ENCODE assay signal across 8 mouse cellular contexts in genomic region chr7:110164103-110164681, GRCm38 (mm10). TPM values are rescaled to one million over a fixed set of nuclear protein-coding genes. Genes with fewer than 3 reads are reported as not detected.
DNase-seq lines count a peak whose midpoint lies in the region; ATAC-seq lines count a peak whose summit lies in the region.

No protein-coding gene starts in this region.

- intact Hi-C loops in gastrocnemius, postnatal 14 days (cut with DNase I; ENCODE audit: low total_unique reads), result no loop called here
- intact Hi-C loops in left cerebral cortex, postnatal 10 days (cut with DNase I), result loop anchor here (2.0 to 10.0 kb wide), 4 partner anchors 58 to 461 kb away; partner anchors contain the start of genes Adm and Swap70

- peak; percentile 68 for ATAC-seq in inflammation-experienced regulatory T-cells, adult 6 months
- ATAC-seq in megakaryocyte-erythroid progenitor cell, adult 5-6 weeks (replicated peaks; ENCODE audit: low FRiP score, low TSS enrichment, poor library complexity, severe bottlenecking), result peak; percentile 85

- DNase-seq in adrenal gland, adult (ENCODE audit: inconsistent age in 2 of 2, low spot score in 1 of 2), result peak; percentile 91 to 97
- DNase-seq in embryo, embryonic 10.5 days (ENCODE audit: low spot score), result peak; percentile 95
- peak; percentile 87 for DNase-seq in gastrocnemius, postnatal 14 days
- DNase-seq in left cerebral cortex, postnatal 10 days (ENCODE audit: extremely low spot score in 1 of 2, low spot score in 2 of 2), result peak; percentile 72 to 88
- DNase-seq in right cerebral cortex, postnatal 25 days, result peak; percentile 67
- peak; percentile 84 to 88 for DNase-seq in urinary bladder, postnatal 4 days (ENCODE audit: low spot score in 2 of 2)

RNA-seq across cellular contexts. Expression of gene Wee1, which starts 42.3 kb away (rescaled TPM):
- total RNA-seq in gastrocnemius, postnatal 14 days (2021), result 1 to 10 TPM; 4.3 to 6.4 TPM
- 1 to 10 TPM; 1.5 to 4.5 (median 2.6) TPM for polyA plus RNA-seq in inflammation-experienced regulatory T-cells, adult 6 months (2017; shearing (Covaris generic))
- 1 to 10 TPM; 8.1 to 9.3 TPM for total RNA-seq in left cerebral cortex, postnatal 10 days (2021)
- total RNA-seq in megakaryocyte-erythroid progenitor cell, adult 5-6 weeks (2014; fragmentation: Nextera tagmentation), result 42.8 and 48.8 TPM in 2 replicates
- total RNA-seq in megakaryocyte-erythroid progenitor cell, adult 5-6 weeks (2017), result 27.0 and 27.8 TPM in 2 replicates

RNA-seq across cellular contexts. Expression of gene Swap70, which starts 57.3 kb away (rescaled TPM):
- total RNA-seq in gastrocnemius, postnatal 14 days (2021), result 1 to 10 TPM; 8.3 to 9.0 TPM
- polyA plus RNA-seq in inflammation-experienced regulatory T-cells, adult 6 months (2017; shearing (Covaris generic)), result 10 to 100 TPM; 28.6 to 38.2 (median 31.7) TPM
- total RNA-seq in left cerebral cortex, postnatal 10 days (2021), result 10 to 100 TPM; 10.9 to 11.5 TPM
- total RNA-seq in megakaryocyte-erythroid progenitor cell, adult 5-6 weeks (2014; fragmentation: Nextera tagmentation), result 18.6 and 21.5 TPM in 2 replicates
- total RNA-seq in megakaryocyte-erythroid progenitor cell, adult 5-6 weeks (2017), result 38.6 and 41.5 TPM in 2 replicates

Comparison
In these comparisons a context has a peak if more than half of its experiments do, and no peak if none do; other contexts are left out.
1. Peak in every context shown above with its lines: DNase-seq and ATAC-seq.